Mouse (Mus musculus): ENCODE results near the gene Qdpr. TPM values are rescaled to one million over a fixed set of nuclear protein-coding genes. Genes with fewer than 3 reads are reported as not detected.

Gene Qdpr
- 102 TPM in 2 replicates for polyA plus RNA-seq (2016; fragmentation: Nextera tagmentation; extraction: Ambion mirVana)

GRCm38 (mm10) chr5:45449831-45450716 is at the start of gene Qdpr:
Qdpr (minus strand) TSS chr5:45450236.
- peaks cover 17% of the 10 kb centered on the region for H3K4me1 ChIP-seq
- peak within 1 kb of the TSS; percentile 97 for H3K4me2 ChIP-seq
- peaks cover 8% of the 10 kb centered on the region; the same call in 1 of the 2 replicates for H3K27me3 ChIP-seq
- H3K36me3 ChIP-seq (replicated peaks) = no peaks in the 10 kb centered on the region
- H3K27ac ChIP-seq = peak within 1 kb of the TSS; percentile 62
- H3K9me3 ChIP-seq = no peaks in the 10 kb centered on the region
- H3K4me3 ChIP-seq (replicated peaks) = peak within 1 kb of the TSS; percentile 55
- peak; percentile 99 for ATAC-seq (ENCODE audit: low FRiP score)
- under 1% methylated on average over 66 of the region's 70 CpGs for WGBS
- peak within 1 kb of the TSS; percentile 81 for H3K9ac ChIP-seq

DNA sequence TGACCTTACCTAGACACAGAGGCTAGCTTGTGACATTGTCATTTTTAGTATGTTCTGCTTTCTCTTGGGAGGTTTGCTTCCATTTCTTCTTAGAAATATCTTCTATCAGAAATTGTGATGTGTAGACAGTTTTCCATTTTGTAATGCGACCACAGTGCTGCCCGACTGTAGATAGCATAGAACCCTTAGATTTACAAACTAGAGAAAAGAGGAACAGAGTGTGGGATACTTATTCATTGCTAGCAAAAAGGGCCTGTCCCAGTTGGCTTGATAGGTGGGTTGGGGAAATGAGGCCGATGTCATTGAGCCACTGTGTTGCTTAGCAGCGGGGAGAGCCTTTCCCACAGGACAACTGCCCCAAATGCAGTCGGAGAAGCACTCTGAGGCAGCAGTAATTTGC is 47.5 kb upstream of the Qdpr start:
- Histone ChIP-seq H3K4me3 (replicated peaks) (no peak overlapping the region), H3K36me3 (replicated peaks) (peaks cover 54% of the 10 kb centered on the region), H3K4me1 (peaks cover 13% of the 10 kb centered on the region), H3K9ac (no peak overlapping the region), H3K27ac (no peak overlapping the region), H3K9me3 (no peaks in the 10 kb centered on the region), H3K27me3 (no peaks in the 10 kb centered on the region), H3K4me2 (no peak overlapping the region)
- 91% methylated on average over 5 of the region's 5 CpGs for WGBS
- ATAC-seq (ENCODE audit: low FRiP score) = no peak

DNA sequence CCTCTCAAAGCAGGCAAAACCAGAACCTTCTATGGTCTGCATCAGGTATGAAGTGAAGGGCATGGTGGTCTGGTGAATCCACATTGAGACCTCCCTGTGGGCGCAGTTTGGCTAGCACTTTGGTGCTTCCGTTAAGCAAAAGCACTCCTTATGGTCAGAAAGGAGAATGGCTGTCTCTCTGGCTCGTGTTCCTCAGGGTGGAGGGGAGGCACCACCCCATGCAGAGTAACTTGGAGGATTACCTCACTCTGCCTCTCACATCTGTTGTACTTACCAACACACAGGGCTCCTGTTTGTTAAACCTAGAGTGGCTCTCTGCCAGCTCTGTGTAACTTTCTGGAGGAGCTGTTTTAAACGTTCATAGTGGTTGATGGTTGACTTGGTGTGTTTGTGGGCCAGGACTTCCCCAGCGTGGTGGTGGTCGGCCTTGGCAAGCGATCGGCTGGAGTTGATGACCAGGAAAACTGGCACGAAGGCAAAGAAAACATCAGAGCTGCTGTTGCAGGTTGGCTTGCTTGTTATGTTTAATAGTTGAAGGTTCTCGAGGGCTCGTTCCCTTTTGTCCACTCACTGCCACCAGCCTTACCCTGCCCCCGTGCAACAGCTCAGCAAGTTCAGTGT is 47.0 kb upstream of the Qdpr start:
- peaks cover 49% of the 10 kb centered on the region for H3K36me3 ChIP-seq (replicated peaks)
- no peak overlapping the region for H3K4me3 ChIP-seq (replicated peaks)

GRCm38 (mm10) chr5:45496479-45496878 is 46.4 kb upstream of the Qdpr start:
- no peak overlapping the region for H3K9ac ChIP-seq
- no peak overlapping the region for H3K4me3 ChIP-seq (replicated peaks)
- H3K27ac ChIP-seq = no peak overlapping the region
- no peak overlapping the region for H3K4me2 ChIP-seq
- WGBS = 92% methylated on average over 4 of the region's 4 CpGs
- ATAC-seq (ENCODE audit: low FRiP score) = no peak
- H3K4me1 ChIP-seq = peaks cover 13% of the 10 kb centered on the region
- no peaks in the 10 kb centered on the region for H3K9me3 ChIP-seq
- H3K36me3 ChIP-seq (replicated peaks) = peaks cover 44% of the 10 kb centered on the region
- H3K27me3 ChIP-seq = peaks cover 7% of the 10 kb centered on the region; the same call in 1 of the 2 replicates

More for the DNA sequence above, 47.0 kb upstream of the Qdpr start:
- WGBS = 87% methylated on average over 12 of the region's 12 CpGs
- Histone ChIP-seq H3K4me1 (peaks cover 13% of the 10 kb centered on the region), H3K27me3 (0 out of 2 replicates have a peak, but pooled peaks cover 4% of the 10 kb centered on the region), H3K9ac (no peak overlapping the region), H3K9me3 (no peaks in the 10 kb centered on the region), H3K27ac (no peak overlapping the region), H3K4me2 (no peak overlapping the region)
- ATAC-seq (ENCODE audit: low FRiP score) = no peak

GRCm38 (mm10) chr5:45496042-45496441 is 46.0 kb upstream of the Qdpr start:
- Histone ChIP-seq H3K4me2 (no peak overlapping the region), H3K9me3 (no peaks in the 10 kb centered on the region), H3K4me1 (peaks cover 13% of the 10 kb centered on the region), H3K27me3 (peaks cover 11% of the 10 kb centered on the region; the same call in 1 of the 2 replicates), H3K4me3 (replicated peaks) (no peak overlapping the region), H3K36me3 (replicated peaks) (peaks cover 41% of the 10 kb centered on the region), H3K9ac (no peak overlapping the region), H3K27ac (no peak overlapping the region)
- ATAC-seq (ENCODE audit: low FRiP score) = no peak

DNA sequence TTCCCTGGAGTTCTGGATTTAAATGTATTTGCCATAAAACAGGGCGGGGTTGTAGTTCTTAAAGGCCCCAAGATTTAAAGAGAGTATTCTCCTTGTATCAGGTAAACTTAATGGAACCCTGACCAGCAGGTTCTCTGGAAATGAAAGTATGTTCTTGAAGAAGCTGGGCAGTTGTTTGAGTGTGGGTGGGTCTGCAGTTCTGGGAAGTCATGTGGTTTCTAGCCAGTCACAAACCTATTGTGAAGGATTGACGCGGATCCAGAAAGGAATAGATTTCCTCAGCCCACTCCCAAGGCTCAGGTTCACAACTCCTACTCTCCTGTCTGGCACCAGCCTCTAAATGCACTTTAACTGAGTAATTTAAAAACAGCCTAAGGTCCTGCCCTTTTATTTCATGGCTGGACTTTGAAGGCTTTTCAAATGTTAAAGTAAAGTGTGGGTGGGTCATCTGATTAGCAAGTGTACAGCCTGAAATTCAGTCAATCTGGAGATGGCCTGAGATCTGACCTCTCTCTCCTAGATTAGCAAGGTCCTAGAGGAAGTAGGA is 45.5 kb upstream of the Qdpr start:
- 92% methylated on average over 3 of the region's 3 CpGs for WGBS
- ATAC-seq (ENCODE audit: low FRiP score) = no peak

GRCm38 (mm10) chr5:45494093-45494755 is 44.2 kb upstream of the Qdpr start:
- H3K9ac ChIP-seq = peak overlapping the region; percentile 75
- H3K36me3 ChIP-seq (replicated peaks) = peaks cover 28% of the 10 kb centered on the region
- peaks cover 12% of the 10 kb centered on the region; the same call in 1 of the 2 replicates for H3K27me3 ChIP-seq
- H3K27ac ChIP-seq = no peak overlapping the region
- H3K4me3 ChIP-seq (replicated peaks) = peak overlapping the region; percentile 66
- no peaks in the 10 kb centered on the region for H3K9me3 ChIP-seq
- peak overlapping the region; percentile 74 for H3K4me2 ChIP-seq
- ATAC-seq (ENCODE audit: low FRiP score) = no peak
- 71% methylated on average over 9 of the region's 9 CpGs for WGBS
- H3K4me1 ChIP-seq = peaks cover 13% of the 10 kb centered on the region

More for the DNA sequence above, 45.5 kb upstream of the Qdpr start:
- Histone ChIP-seq H3K4me3 (replicated peaks) (no peak overlapping the region), H3K4me1 (peaks cover 13% of the 10 kb centered on the region), H3K27me3 (peaks cover 12% of the 10 kb centered on the region; the same call in 1 of the 2 replicates), H3K9me3 (no peaks in the 10 kb centered on the region), H3K36me3 (replicated peaks) (peaks cover 37% of the 10 kb centered on the region), H3K4me2 (no peak overlapping the region), H3K27ac (no peak overlapping the region), H3K9ac (no peak overlapping the region)

- H3K4me2 ChIP-seq = peak within 1 kb of the TSS; percentile 74
- peak within 1 kb of the TSS; percentile 31; the same call in 1 of the 2 replicates for H3K27ac ChIP-seq
- 0% methylated on average over 78 of the region's 78 CpGs for WGBS
- H3K36me3 ChIP-seq (replicated peaks) = peaks cover 21% of the 10 kb centered on the region
- peaks cover 12% of the 10 kb centered on the region; the same call in 1 of the 2 replicates for H3K27me3 ChIP-seq
- H3K9me3 ChIP-seq = no peaks in the 10 kb centered on the region
- H3K4me1 ChIP-seq = peaks cover 13% of the 10 kb centered on the region
- peak; percentile 96 for ATAC-seq (ENCODE audit: low FRiP score)
- H3K9ac ChIP-seq = peak within 1 kb of the TSS; percentile 75
- peak within 1 kb of the TSS; percentile 66 for H3K4me3 ChIP-seq (replicated peaks)
Measured at GRCm38 (mm10) chr5:45493191-45494092, 43.4 kb upstream of the Qdpr start, which contains the start of gene Lap3. Lap3 (plus strand) TSS chr5:45493374.

GRCm38 (mm10) chr5:45491776-45492175 is 41.7 kb upstream of the Qdpr start:
- ATAC-seq (ENCODE audit: low FRiP score) = no peak
- Histone ChIP-seq H3K9me3 (no peaks in the 10 kb centered on the region), H3K36me3 (replicated peaks) (peaks cover 5% of the 10 kb centered on the region), H3K27ac (no peak overlapping the region), H3K4me1 (peaks cover 13% of the 10 kb centered on the region), H3K4me2 (no peak overlapping the region), H3K4me3 (replicated peaks) (no peak overlapping the region), H3K27me3 (peaks cover 12% of the 10 kb centered on the region; the same call in 1 of the 2 replicates), H3K9ac (no peak overlapping the region)
- WGBS = 50% methylated on average over 4 of the region's 4 CpGs

GRCm38 (mm10) chr5:45483654-45484053 is 33.6 kb upstream of the Qdpr start:
- Histone ChIP-seq H3K27ac (no peak overlapping the region), H3K9me3 (no peaks in the 10 kb centered on the region), H3K4me3 (replicated peaks) (no peak overlapping the region), H3K27me3 (no peaks in the 10 kb centered on the region), H3K9ac (no peak overlapping the region), H3K36me3 (replicated peaks) (no peaks in the 10 kb centered on the region), H3K4me2 (no peak overlapping the region), H3K4me1 (no peaks in the 10 kb centered on the region)
- WGBS = 87% methylated on average over 1 of the region's 1 CpGs
- ATAC-seq (ENCODE audit: low FRiP score) = no peak

DNA sequence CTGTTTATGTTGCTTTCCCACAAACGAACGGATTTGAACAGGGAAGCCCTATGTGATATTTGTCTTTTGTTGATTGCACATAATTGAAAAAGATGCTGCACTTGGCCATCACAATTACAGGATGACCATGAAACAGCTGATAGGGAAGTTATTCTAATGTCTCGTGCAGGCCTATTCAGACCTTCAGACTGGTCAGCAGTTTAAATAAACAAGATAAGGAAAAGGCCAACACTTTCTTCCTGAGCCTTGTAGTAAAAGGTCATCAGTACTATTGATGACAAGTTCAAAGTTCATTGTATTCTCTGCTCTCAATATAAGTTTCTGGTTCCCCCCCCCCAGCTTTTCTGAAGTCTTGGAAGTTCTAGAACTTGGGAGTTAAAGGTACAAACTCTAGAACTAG is 32.6 kb upstream of the Qdpr start:
- Histone ChIP-seq H3K4me1 (no peaks in the 10 kb centered on the region), H3K9me3 (no peaks in the 10 kb centered on the region), H3K27ac (no peak overlapping the region), H3K4me3 (replicated peaks) (no peak overlapping the region), H3K27me3 (peaks cover 4% of the 10 kb centered on the region; the same call in 1 of the 2 replicates), H3K4me2 (no peak overlapping the region), H3K36me3 (replicated peaks) (no peaks in the 10 kb centered on the region), H3K9ac (no peak overlapping the region)
- WGBS = 88% methylated on average over 3 of the region's 3 CpGs
- ATAC-seq (ENCODE audit: low FRiP score) = no peak

Measured in forebrain, embryonic 12.5 days (tissue).